Mouse (Mus musculus) liver, postnatal 0 days (tissue): ENCODE data around the gene Srsf4. TPM values are rescaled to one million over a fixed set of nuclear protein-coding genes. Genes with fewer than 3 reads are reported as not detected.

ENCODE experiments used
- ATAC-seq: fragments of 200-750 bp; cut with Nextera tagmentation; 2 replicates; pipeline ENCODE4 v1.8.0; 2017; ENCODE audit warnings: mild to moderate bottlenecking, moderate library complexity
- DNase-seq: peaks from one replicate; pipeline ENCODE4 v3.0.0-alpha.2; 2016
- H3K27ac ChIP-seq: fragments of 300-500 bp; sonication (generic); 2 replicates; pipeline ENCODE4 v1.5.1; 2014; ENCODE audit warnings: antibody characterized with exemption, moderate library complexity, mild to moderate bottlenecking, low read depth
- H3K27me3 ChIP-seq: fragments of 300-500 bp; sonication (generic); 2 replicates; pipeline ENCODE4 v1.6.1; 2014; ENCODE audit warnings: low read length, control low read depth, mixed read lengths; ENCODE audit not compliant: insufficient read depth
- H3K36me3 ChIP-seq: fragments of 300-500 bp; sonication (generic); replicated peaks from 2 replicates; pipeline ENCODE4 v1.6.1; 2014; ENCODE audit warnings: mild to moderate bottlenecking, control low read depth, low read length, moderate library complexity, mixed read lengths; ENCODE audit not compliant: insufficient read depth
- H3K4me1 ChIP-seq: fragments of 300-500 bp; sonication (generic); 2 replicates; pipeline ENCODE4 v1.6.1; 2014; ENCODE audit warnings: antibody characterized with exemption, mild to moderate bottlenecking, control low read depth; ENCODE audit not compliant: insufficient read depth
- H3K4me2 ChIP-seq: fragments of 300-500 bp; sonication (generic); 2 replicates; pipeline ENCODE4 v1.6.1; 2014; ENCODE audit warnings: low read depth, mild to moderate bottlenecking, low read length, moderate library complexity, mixed read lengths
- H3K4me3 ChIP-seq: fragments of 300-500 bp; sonication (generic); 2 replicates; pipeline ENCODE4 v1.5.1; 2014; ENCODE audit warnings: low read depth, low read length
- H3K9ac ChIP-seq: fragments of 300-500 bp; sonication (generic); replicated peaks from 2 replicates; pipeline ENCODE4 v1.6.1; 2014; ENCODE audit warnings: mild to moderate bottlenecking, moderate library complexity
- H3K9me3 ChIP-seq: fragments of 300-500 bp; sonication (generic); 2 replicates; pipeline ENCODE4 v1.6.1; 2016; ENCODE audit warnings: mild to moderate bottlenecking, control low read depth, low read length, mixed read lengths
- CTCF ChIP-seq: sonication (generic); IDR thresholded peaks from 2 replicates; pipeline ENCODE4 v1.5.1; 2016; ENCODE audit warnings: antibody characterized with exemption, low read depth
- EP300 ChIP-seq: IDR thresholded peaks from 2 replicates; pipeline ENCODE4 v1.6.1; 2016; ENCODE audit warnings: antibody characterized with exemption, low read depth, mild to moderate bottlenecking
- WGBS: fragments of 180-500 bp; shearing (Covaris S2); extraction: QIAGEN DNeasy Blood & Tissue Kit; methylation state at CpG from one replicate; pipeline ENCODE4 v1.1.7; 2014; ENCODE audit not compliant: insufficient replicate concordance; 5-methylcytosine and 5-hydroxymethylcytosine counted together
- polyA plus RNA-seq: library from polyadenylated mRNA; unstranded; fragments of >200 nt; fragmentation: Nextera tagmentation; extraction: Ambion mirVana; gene quantifications from 2 replicates; pipeline ENCODE4 v1.2.1, GENCODE M21; 2015

The Srsf4 gene
- polyA plus RNA-seq, 1 experiment from 2014 or later, result 37.5 TPM

GRCm38 (mm10) chr4:131924096-131924810, 50.8 kb downstream of the Srsf4 start:
- Histone ChIP-seq H3K4me3 (no peak overlapping the region), H3K27ac (no peak overlapping the region), H3K9me3 (no peaks in the 10 kb centered on the region), H3K36me3 (peaks cover 64% of the 10 kb centered on the region), H3K4me2 (no peak overlapping the region), H3K4me1 (peaks cover 23% of the 10 kb centered on the region), H3K9ac (no peak overlapping the region), H3K27me3 (peaks cover 37% of the 10 kb centered on the region)
- TF ChIP-seq EP300 (no peak), CTCF (no peak)
- WGBS, result 84% methylated on average over 6 of the region's 6 CpGs
- DNase-seq (peak; percentile 78), ATAC-seq (peak; percentile 57)

GRCm38 (mm10) chr4:131929146-131929545, 55.7 kb downstream of the Srsf4 start:
- Histone ChIP-seq H3K27me3 (no peaks in the 10 kb centered on the region), H3K4me3 (no peak overlapping the region), H3K9me3 (no peaks in the 10 kb centered on the region), H3K9ac (no peak overlapping the region), H3K27ac (no peak overlapping the region), H3K4me2 (no peak overlapping the region), H3K36me3 (peaks cover 95% of the 10 kb centered on the region), H3K4me1 (no peaks in the 10 kb centered on the region)
- DNase-seq (no peak), ATAC-seq (no peak)
- WGBS, result 90% methylated on average over 6 of the region's 6 CpGs
- TF ChIP-seq CTCF, result no peak
- TF ChIP-seq EP300, result no peak

GRCm38 (mm10) chr4:131939459-131939858, 66.0 kb downstream of the Srsf4 start:
- 71% methylated on average over 2 of the region's 2 CpGs for WGBS
- H3K4me3 ChIP-seq, result no peak overlapping the region
- DNase-seq (no peak), ATAC-seq (peak; percentile 82)
- H3K4me2 ChIP-seq, result no peak overlapping the region
- peaks cover 6% of the 10 kb centered on the region for H3K4me1 ChIP-seq
- H3K27ac ChIP-seq, result peak overlapping the region; percentile 69
- peaks cover 82% of the 10 kb centered on the region for H3K36me3 ChIP-seq
- TF ChIP-seq CTCF, result no peak
- TF ChIP-seq EP300, result no peak
- H3K27me3 ChIP-seq, result no peaks in the 10 kb centered on the region
- H3K9me3 ChIP-seq, result no peaks in the 10 kb centered on the region
- no peak overlapping the region for H3K9ac ChIP-seq

- Histone ChIP-seq H3K9ac (no peak overlapping the region), H3K4me3 (no peak overlapping the region), H3K9me3 (no peaks in the 10 kb centered on the region), H3K4me2 (no peak overlapping the region), H3K27me3 (no peaks in the 10 kb centered on the region), H3K4me1 (peaks cover 6% of the 10 kb centered on the region), H3K27ac (no peak overlapping the region), H3K36me3 (peaks cover 79% of the 10 kb centered on the region)
- TF ChIP-seq CTCF, result no peak
- TF ChIP-seq EP300, result no peak
- ATAC-seq, result no peak
- DNase-seq, result no peak
- WGBS, result 98% methylated on average over 4 of the region's 4 CpGs
Observed at GRCm38 (mm10) chr4:131940846-131941245, 67.4 kb downstream of the Srsf4 start.

- no peaks in the 10 kb centered on the region for H3K9me3 ChIP-seq
- H3K4me1 ChIP-seq, result no peaks in the 10 kb centered on the region
- no peak overlapping the region for H3K27ac ChIP-seq
- H3K27me3 ChIP-seq, result no peaks in the 10 kb centered on the region
- DNase-seq (no peak), ATAC-seq (no peak)
- H3K9ac ChIP-seq, result no peak overlapping the region
- H3K4me2 ChIP-seq, result no peak overlapping the region
- H3K36me3 ChIP-seq, result peaks cover 54% of the 10 kb centered on the region
- H3K4me3 ChIP-seq, result no peak overlapping the region
- 93% methylated on average over 11 of the region's 11 CpGs for WGBS
- TF ChIP-seq CTCF (no peak), EP300 (no peak)
Observed at GRCm38 (mm10) chr4:131947848-131948247, 74.4 kb downstream of the Srsf4 start.

- TF ChIP-seq EP300, result no peak
- TF ChIP-seq CTCF, result no peak
- Histone ChIP-seq H3K27ac (no peak overlapping the region), H3K27me3 (no peaks in the 10 kb centered on the region), H3K4me3 (no peak overlapping the region), H3K9ac (no peak overlapping the region), H3K4me2 (no peak overlapping the region), H3K36me3 (peaks cover 59% of the 10 kb centered on the region), H3K4me1 (no peaks in the 10 kb centered on the region), H3K9me3 (no peaks in the 10 kb centered on the region)
- 81% methylated on average over 5 of the region's 5 CpGs for WGBS
- ATAC-seq, result no peak
- DNase-seq, result no peak
Observed at GRCm38 (mm10) chr4:131949903-131950302, 76.5 kb downstream of the Srsf4 start.
